Mouse (Mus musculus): ENCODE data around the gene Gga3. TPM values are rescaled to one million over a fixed set of nuclear protein-coding genes. Genes with fewer than 3 reads are reported as not detected.
A peak's percentile ranks its signal among the peaks of the same experiment; 100 is the strongest.

Gene Gga3
- polyA plus RNA-seq, 1 experiment, result 102 TPM

GRCm38 (mm10) chr11:115639540-115639939 is 35.7 kb upstream of the Gga3 start:
- Histone ChIP-seq H3K36me3 (ENCODE audit: control insufficient read depth, insufficient read depth, low read length) (no peaks in the 10 kb centered on the region; the same call in 1 of the 2 replicates), H3K27me3 (ENCODE audit: control insufficient read depth, insufficient read depth, low read length) (no peaks in the 10 kb centered on the region), H3K27ac (ENCODE audit: control insufficient read depth, insufficient read depth, low read length) (peak overlapping the region; percentile 26; the same call in 1 of the 2 replicates), H3K4me3 (ENCODE audit: control insufficient read depth, insufficient read depth, low read length) (no peak overlapping the region), H3K4me1 (replicated peaks; ENCODE audit: control insufficient read depth, insufficient read depth, low read length) (peaks cover 46% of the 10 kb centered on the region)
- WGBS, result 80% methylated on average over 4 of the region's 4 CpGs
- DNase-seq, result no peak
- no peak for TF ChIP-seq CTCF (IDR thresholded peaks at IDR 0.05; ENCODE audit: borderline replicate concordance, control insufficient read depth, extremely low read depth, insufficient read depth, low read length, poor library complexity)
- TF ChIP-seq POLR2A (IDR thresholded peaks at IDR 0.05; ENCODE audit: control insufficient read depth, extremely low read depth, insufficient read depth, low read length, poor library complexity), result no peak

- DNase-seq, result no peak
- no peaks in the 10 kb centered on the region for H3K27me3 ChIP-seq (ENCODE audit: control insufficient read depth, insufficient read depth, low read length)
- H3K27ac ChIP-seq (ENCODE audit: control insufficient read depth, insufficient read depth, low read length), result peak overlapping the region; percentile 26; the same call in 1 of the 2 replicates
- no peak for TF ChIP-seq POLR2A (IDR thresholded peaks at IDR 0.05; ENCODE audit: control insufficient read depth, extremely low read depth, insufficient read depth, low read length, poor library complexity)
- TF ChIP-seq CTCF (IDR thresholded peaks at IDR 0.05; ENCODE audit: borderline replicate concordance, control insufficient read depth, extremely low read depth, insufficient read depth, low read length, poor library complexity), result no peak
- H3K4me3 ChIP-seq (ENCODE audit: control insufficient read depth, insufficient read depth, low read length), result no peak overlapping the region
- H3K4me1 ChIP-seq (replicated peaks; ENCODE audit: control insufficient read depth, insufficient read depth, low read length), result peaks cover 43% of the 10 kb centered on the region
- 50% methylated on average over 5 of the region's 5 CpGs for WGBS
- H3K36me3 ChIP-seq (ENCODE audit: control insufficient read depth, insufficient read depth, low read length), result no peaks in the 10 kb centered on the region
These were observed 34.9 kb upstream of the Gga3 start for GRCm38 (mm10) chr11:115638498-115639409.

GRCm38 (mm10) chr11:115636960-115637359 is 33.1 kb upstream of the Gga3 start:
- Histone ChIP-seq H3K4me3 (ENCODE audit: control insufficient read depth, insufficient read depth, low read length) (no peak overlapping the region), H3K27me3 (ENCODE audit: control insufficient read depth, insufficient read depth, low read length) (no peaks in the 10 kb centered on the region), H3K36me3 (ENCODE audit: control insufficient read depth, insufficient read depth, low read length) (no peaks in the 10 kb centered on the region), H3K27ac (ENCODE audit: control insufficient read depth, insufficient read depth, low read length) (no peak overlapping the region), H3K4me1 (replicated peaks; ENCODE audit: control insufficient read depth, insufficient read depth, low read length) (peaks cover 28% of the 10 kb centered on the region)
- no peak for DNase-seq
- TF ChIP-seq POLR2A (IDR thresholded peaks at IDR 0.05; ENCODE audit: control insufficient read depth, extremely low read depth, insufficient read depth, low read length, poor library complexity), result no peak
- TF ChIP-seq CTCF (IDR thresholded peaks at IDR 0.05; ENCODE audit: borderline replicate concordance, control insufficient read depth, extremely low read depth, insufficient read depth, low read length, poor library complexity), result no peak
- 89% methylated on average over 3 of the region's 3 CpGs for whole genome bisulfite sequencing

- Histone ChIP-seq H3K27ac (ENCODE audit: control insufficient read depth, insufficient read depth, low read length) (no peak overlapping the region), H3K36me3 (ENCODE audit: control insufficient read depth, insufficient read depth, low read length) (no peaks in the 10 kb centered on the region), H3K4me3 (ENCODE audit: control insufficient read depth, insufficient read depth, low read length) (no peak overlapping the region), H3K27me3 (ENCODE audit: control insufficient read depth, insufficient read depth, low read length) (no peaks in the 10 kb centered on the region), H3K4me1 (replicated peaks; ENCODE audit: control insufficient read depth, insufficient read depth, low read length) (peaks cover 20% of the 10 kb centered on the region)
- WGBS, result 96% methylated on average over 8 of the region's 8 CpGs
- no peak for DNase-seq
- no peak for TF ChIP-seq POLR2A (IDR thresholded peaks at IDR 0.05; ENCODE audit: control insufficient read depth, extremely low read depth, insufficient read depth, low read length, poor library complexity)
- TF ChIP-seq CTCF (IDR thresholded peaks at IDR 0.05; ENCODE audit: borderline replicate concordance, control insufficient read depth, extremely low read depth, insufficient read depth, low read length, poor library complexity), result no peak
These were observed 31.6 kb upstream of the Gga3 start for GRCm38 (mm10) chr11:115635484-115635883.

- Histone ChIP-seq H3K27me3 (ENCODE audit: control insufficient read depth, insufficient read depth, low read length) (no peaks in the 10 kb centered on the region), H3K4me1 (replicated peaks; ENCODE audit: control insufficient read depth, insufficient read depth, low read length) (peaks cover 15% of the 10 kb centered on the region), H3K36me3 (ENCODE audit: control insufficient read depth, insufficient read depth, low read length) (no peaks in the 10 kb centered on the region), H3K4me3 (ENCODE audit: control insufficient read depth, insufficient read depth, low read length) (no peak overlapping the region), H3K27ac (ENCODE audit: control insufficient read depth, insufficient read depth, low read length) (no peak overlapping the region)
- TF ChIP-seq CTCF (IDR thresholded peaks at IDR 0.05; ENCODE audit: borderline replicate concordance, control insufficient read depth, extremely low read depth, insufficient read depth, low read length, poor library complexity), result no peak
- no peak for TF ChIP-seq POLR2A (IDR thresholded peaks at IDR 0.05; ENCODE audit: control insufficient read depth, extremely low read depth, insufficient read depth, low read length, poor library complexity)
- no peak for DNase-seq
- WGBS, result 75% methylated on average over 8 of the region's 8 CpGs
These were observed 31.2 kb upstream of the Gga3 start for GRCm38 (mm10) chr11:115635041-115635440.

- 68% methylated on average over 3 of the region's 4 CpGs for WGBS
- Histone ChIP-seq H3K27ac (ENCODE audit: control insufficient read depth, insufficient read depth, low read length) (no peak overlapping the region), H3K4me1 (replicated peaks; ENCODE audit: control insufficient read depth, insufficient read depth, low read length) (peaks cover 6% of the 10 kb centered on the region)
These were observed 30.3 kb upstream of the Gga3 start for GRCm38 (mm10) chr11:115634109-115634508.

More at GRCm38 (mm10) chr11:115634109-115634508, 30.3 kb upstream of the Gga3 start:
- Histone ChIP-seq H3K4me3 (ENCODE audit: control insufficient read depth, insufficient read depth, low read length) (no peak overlapping the region), H3K27me3 (ENCODE audit: control insufficient read depth, insufficient read depth, low read length) (no peaks in the 10 kb centered on the region), H3K36me3 (ENCODE audit: control insufficient read depth, insufficient read depth, low read length) (no peaks in the 10 kb centered on the region)
- no peak for DNase-seq
- no peak for TF ChIP-seq POLR2A (IDR thresholded peaks at IDR 0.05; ENCODE audit: control insufficient read depth, extremely low read depth, insufficient read depth, low read length, poor library complexity)
- no peak for TF ChIP-seq CTCF (IDR thresholded peaks at IDR 0.05; ENCODE audit: borderline replicate concordance, control insufficient read depth, extremely low read depth, insufficient read depth, low read length, poor library complexity)

Data from thymus, adult 2 months (tissue).